Mouse (Mus musculus) liver, embryonic 15.5 days (tissue): Measurements from ENCODE around the gene Cdh22. TPM values are rescaled to one million over a fixed set of nuclear protein-coding genes. Genes with fewer than 3 reads are reported as not detected.

ENCODE experiments used
- ATAC-seq: fragments of 200-750 bp; cut with Nextera tagmentation; 2 replicates; pipeline ENCODE4 v1.8.0; 2017; ENCODE audit warnings: moderate number of reproducible peaks, mild to moderate bottlenecking, moderate library complexity; ENCODE audit not compliant: insufficient read depth
- H3K27ac ChIP-seq: fragments of 300-500 bp; sonication (generic); replicated peaks from 2 replicates; pipeline ENCODE4 v1.5.1; 2015; ENCODE audit warnings: mild to moderate bottlenecking, inconsistent platforms
- H3K27me3 ChIP-seq: fragments of 300-500 bp; sonication (generic); 2 replicates; pipeline ENCODE4 v1.6.1; 2015; ENCODE audit warnings: mild to moderate bottlenecking, inconsistent platforms
- H3K36me3 ChIP-seq: fragments of 300-500 bp; sonication (generic); replicated peaks from 2 replicates; pipeline ENCODE4 v1.6.1; 2015; ENCODE audit warnings: moderate library complexity, mild to moderate bottlenecking, inconsistent platforms
- H3K4me1 ChIP-seq: fragments of 300-500 bp; sonication (generic); replicated peaks from 2 replicates; pipeline ENCODE4 v1.6.1; 2015; ENCODE audit warnings: inconsistent platforms
- H3K4me2 ChIP-seq: fragments of 300-500 bp; sonication (generic); 2 replicates; pipeline ENCODE4 v1.6.1; 2015; ENCODE audit warnings: moderate library complexity, mild to moderate bottlenecking, inconsistent platforms
- H3K4me3 ChIP-seq: fragments of 300-500 bp; sonication (generic); replicated peaks from 2 replicates; pipeline ENCODE4 v1.5.1; 2015; ENCODE audit warnings: mild to moderate bottlenecking, inconsistent platforms
- H3K9ac ChIP-seq: fragments of 300-500 bp; sonication (generic); 2 replicates; pipeline ENCODE4 v1.6.1; 2015; ENCODE audit warnings: moderate library complexity, mild to moderate bottlenecking, inconsistent platforms
- H3K9me3 ChIP-seq: fragments of 300-500 bp; sonication (generic); replicated peaks from 2 replicates; pipeline ENCODE4 v1.6.1; 2016; ENCODE audit warnings: inconsistent platforms
- WGBS: fragments of 180-500 bp; shearing (Covaris S2); methylation state at CpG from one replicate; pipeline ENCODE4 v1.1.7; 2015; ENCODE audit warnings: mixed read lengths; ENCODE audit not compliant: insufficient replicate concordance; 5-methylcytosine and 5-hydroxymethylcytosine counted together
- polyA plus RNA-seq: library from polyadenylated mRNA; unstranded; fragments of >200 nt; fragmentation: Nextera tagmentation; extraction: Ambion mirVana; gene quantifications from 2 replicates; pipeline ENCODE4 v1.2.1, GENCODE M21; 2015

Cdh22 gene
- polyA plus RNA-seq, 1 experiment from 2014 or later: not detected

- Histone ChIP-seq H3K9ac (no peak overlapping the region), H3K36me3 (no peaks in the 10 kb centered on the region), H3K27me3 (peaks cover 76% of the 10 kb centered on the region), H3K4me1 (no peaks in the 10 kb centered on the region), H3K9me3 (no peaks in the 10 kb centered on the region), H3K4me3 (no peak overlapping the region), H3K27ac (no peak overlapping the region), H3K4me2 (no peak overlapping the region)
- 24% methylated on average over 10 of the region's 10 CpGs for WGBS
- ATAC-seq: no peak
These were observed 156.0 kb downstream of the Cdh22 start for GRCm38 (mm10) chr2:165078605-165079004.

GRCm38 (mm10) chr2:165078045-165078444, 156.6 kb downstream of the Cdh22 start:
- Histone ChIP-seq H3K4me2 (no peak overlapping the region), H3K4me1 (no peaks in the 10 kb centered on the region), H3K9me3 (no peaks in the 10 kb centered on the region), H3K9ac (no peak overlapping the region), H3K27ac (no peak overlapping the region), H3K36me3 (no peaks in the 10 kb centered on the region), H3K27me3 (peaks cover 81% of the 10 kb centered on the region), H3K4me3 (no peak overlapping the region)
- ATAC-seq: no peak
- WGBS: 42% methylated on average over 8 of the region's 8 CpGs

GRCm38 (mm10) chr2:165077055-165077454, 157.6 kb downstream of the Cdh22 start:
- Histone ChIP-seq H3K27me3 (peaks cover 81% of the 10 kb centered on the region), H3K9ac (no peak overlapping the region), H3K4me1 (no peaks in the 10 kb centered on the region), H3K4me3 (no peak overlapping the region), H3K4me2 (no peak overlapping the region), H3K36me3 (no peaks in the 10 kb centered on the region), H3K27ac (no peak overlapping the region), H3K9me3 (no peaks in the 10 kb centered on the region)
- no peak for ATAC-seq
- WGBS: 10% methylated on average over 9 of the region's 9 CpGs

- 33% methylated on average over 2 of the region's 2 CpGs for WGBS
- Histone ChIP-seq H3K27me3 (peaks cover 65% of the 10 kb centered on the region), H3K27ac (no peak overlapping the region), H3K4me3 (no peak overlapping the region), H3K9me3 (no peaks in the 10 kb centered on the region), H3K9ac (no peak overlapping the region), H3K4me2 (no peak overlapping the region), H3K36me3 (no peaks in the 10 kb centered on the region), H3K4me1 (no peaks in the 10 kb centered on the region)
- ATAC-seq: no peak
These were observed 159.7 kb downstream of the Cdh22 start for GRCm38 (mm10) chr2:165074937-165075336.

DNA sequence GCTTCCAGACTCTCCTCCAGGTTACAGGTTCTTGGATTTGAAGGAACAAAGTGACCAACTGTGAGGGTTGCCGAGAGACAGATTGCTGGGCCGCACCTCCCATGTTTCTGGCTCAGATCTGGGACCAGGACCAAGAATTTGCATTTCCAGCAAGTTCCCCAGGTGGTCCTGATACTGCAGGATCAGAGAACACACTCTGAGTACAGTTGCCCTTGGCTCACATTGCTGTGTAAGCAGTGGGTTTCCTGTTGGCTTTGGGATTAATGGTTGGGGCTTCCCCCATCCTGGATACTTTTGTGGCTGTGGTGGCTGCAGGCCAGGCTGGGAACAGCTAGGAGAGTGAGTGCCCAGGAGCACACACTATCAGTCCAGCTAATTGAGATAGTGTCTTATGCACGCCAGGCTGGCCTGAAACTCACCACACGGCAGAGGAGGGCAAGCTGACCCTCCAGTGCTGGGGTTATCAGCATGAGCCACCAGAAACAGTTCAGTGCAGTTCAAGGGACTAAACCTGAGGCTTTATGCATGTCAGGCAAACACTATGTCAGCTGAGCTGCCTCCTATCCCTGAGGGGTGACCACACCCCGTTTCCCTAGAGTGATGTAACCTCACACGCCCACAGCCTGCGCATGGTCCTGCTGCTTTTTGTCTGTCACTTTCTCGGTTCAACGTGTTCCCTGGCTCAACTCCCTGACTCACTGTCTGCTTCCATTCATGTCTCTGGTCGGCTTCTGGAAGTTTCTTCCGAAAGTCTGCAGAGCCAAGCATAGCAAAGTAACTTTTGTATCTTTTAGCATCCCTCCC, 160.4 kb downstream of the Cdh22 start:
- Histone ChIP-seq H3K36me3 (no peaks in the 10 kb centered on the region), H3K4me3 (no peak overlapping the region), H3K9me3 (no peaks in the 10 kb centered on the region), H3K4me2 (no peak overlapping the region), H3K9ac (no peak overlapping the region), H3K4me1 (no peaks in the 10 kb centered on the region), H3K27me3 (peaks cover 60% of the 10 kb centered on the region), H3K27ac (no peak overlapping the region)
- 32% methylated on average over 11 of the region's 11 CpGs for WGBS
- ATAC-seq: no peak

- H3K9ac ChIP-seq: no peak overlapping the region
- no peak for ATAC-seq
- no peak overlapping the region for H3K4me3 ChIP-seq
- peaks cover 51% of the 10 kb centered on the region for H3K27me3 ChIP-seq
- H3K4me2 ChIP-seq: no peak overlapping the region
- 16% methylated on average over 8 of the region's 9 CpGs for whole genome bisulfite sequencing
- H3K4me1 ChIP-seq: no peaks in the 10 kb centered on the region
- H3K36me3 ChIP-seq: no peaks in the 10 kb centered on the region
- no peaks in the 10 kb centered on the region for H3K9me3 ChIP-seq
- H3K27ac ChIP-seq: no peak overlapping the region
These were observed 161.3 kb downstream of the Cdh22 start for GRCm38 (mm10) chr2:165073381-165073781.

- peaks cover 25% of the 10 kb centered on the region for H3K27me3 ChIP-seq
- H3K9me3 ChIP-seq: no peaks in the 10 kb centered on the region
- H3K4me3 ChIP-seq: no peak overlapping the region
- H3K4me1 ChIP-seq: no peaks in the 10 kb centered on the region
- H3K4me2 ChIP-seq: no peak overlapping the region
- 24% methylated on average over 23 of the region's 23 CpGs for WGBS
- no peaks in the 10 kb centered on the region for H3K36me3 ChIP-seq
- no peak for ATAC-seq
- no peak overlapping the region for H3K9ac ChIP-seq
- no peak overlapping the region for H3K27ac ChIP-seq
These were observed 164.4 kb downstream of the Cdh22 start for GRCm38 (mm10) chr2:165070096-165070816.

DNA sequence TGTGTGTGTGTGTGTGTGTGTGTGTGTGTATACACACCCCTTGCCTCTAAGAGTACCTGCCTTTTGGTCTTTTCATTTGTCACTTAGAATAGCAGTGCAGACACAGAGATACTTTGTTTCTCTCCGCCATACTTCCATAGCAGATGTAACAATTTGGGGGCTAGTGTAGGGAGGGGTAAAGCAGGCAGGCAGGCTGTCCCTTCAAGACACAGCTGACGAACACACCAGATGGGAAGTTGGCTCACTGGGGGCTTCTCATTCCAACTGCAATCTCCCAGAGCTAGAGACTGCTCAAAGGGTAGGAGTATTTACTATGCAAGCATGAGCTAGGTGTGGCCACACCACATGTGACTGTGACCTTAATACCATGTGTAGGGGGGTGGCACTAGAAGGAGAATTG, 165.8 kb downstream of the Cdh22 start:
- 63% methylated on average over 2 of the region's 2 CpGs for WGBS
- Histone ChIP-seq H3K4me3 (no peak overlapping the region), H3K9ac (no peak overlapping the region), H3K36me3 (no peaks in the 10 kb centered on the region), H3K4me2 (no peak overlapping the region), H3K9me3 (no peaks in the 10 kb centered on the region), H3K27me3 (peaks cover 12% of the 10 kb centered on the region), H3K27ac (no peak overlapping the region), H3K4me1 (no peaks in the 10 kb centered on the region)
- ATAC-seq: no peak

- H3K9ac ChIP-seq: no peak overlapping the region
- no peaks in the 10 kb centered on the region for H3K9me3 ChIP-seq
- no peak overlapping the region for H3K4me2 ChIP-seq
- 0 out of 2 replicates have a peak, but pooled peaks cover 5% of the 10 kb centered on the region for H3K27me3 ChIP-seq
- no peak for ATAC-seq
- no peaks in the 10 kb centered on the region for H3K36me3 ChIP-seq
- WGBS: 52% methylated on average over 7 of the region's 7 CpGs
- no peak overlapping the region for H3K27ac ChIP-seq
- no peaks in the 10 kb centered on the region for H3K4me1 ChIP-seq
- no peak overlapping the region for H3K4me3 ChIP-seq
These were observed 170.2 kb downstream of the Cdh22 start for GRCm38 (mm10) chr2:165064489-165064888.

DNA sequence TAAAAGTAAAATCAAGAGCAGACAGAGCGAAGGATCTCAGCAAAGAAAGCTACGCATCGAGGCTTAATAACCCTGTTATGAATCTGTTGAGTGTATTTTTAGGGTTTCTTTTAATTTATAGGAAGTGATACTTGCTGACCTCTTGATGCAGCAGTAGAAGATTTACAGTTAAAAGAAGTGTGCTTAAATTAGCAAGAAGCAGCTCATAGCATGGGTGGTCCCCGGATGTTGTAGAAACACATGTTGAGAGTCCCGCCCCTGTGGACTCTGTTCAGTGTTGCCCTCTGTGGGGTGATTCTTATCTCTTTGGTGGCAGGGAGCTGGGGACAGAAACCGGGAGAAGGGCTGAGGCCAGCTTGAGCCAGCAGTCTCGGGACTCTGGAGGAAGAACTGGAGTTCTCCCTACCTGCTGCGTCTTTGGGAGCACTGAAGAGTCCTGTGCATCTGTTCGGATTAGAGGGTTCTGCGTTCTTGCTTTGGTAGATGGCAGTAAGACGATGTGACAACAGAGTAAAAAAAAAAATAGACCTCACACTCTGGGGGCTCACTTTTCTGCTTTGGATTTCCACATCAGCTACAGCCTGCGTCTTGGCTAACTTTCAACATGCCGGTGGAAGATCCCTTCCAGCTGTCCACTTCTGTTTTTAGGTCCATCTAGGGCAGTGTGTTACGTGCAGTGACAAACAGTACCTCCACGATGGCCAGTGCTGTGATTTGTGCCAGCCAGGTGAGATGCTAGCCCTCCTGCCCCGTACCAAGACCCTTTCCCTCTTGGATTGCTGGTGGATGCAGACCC, 172.8 kb downstream of the Cdh22 start:
- no peak overlapping the region for H3K9ac ChIP-seq
- H3K27me3 ChIP-seq: peaks cover 10% of the 10 kb centered on the region
- H3K4me3 ChIP-seq: no peak overlapping the region
- H3K9me3 ChIP-seq: no peaks in the 10 kb centered on the region
- 58% methylated on average over 16 of the region's 16 CpGs for WGBS
- H3K36me3 ChIP-seq: no peaks in the 10 kb centered on the region
- no peak overlapping the region for H3K27ac ChIP-seq
- no peak for ATAC-seq
- no peak overlapping the region for H3K4me2 ChIP-seq
- H3K4me1 ChIP-seq: no peaks in the 10 kb centered on the region
